Mouse (Mus musculus): Measurements from ENCODE around the gene Bmper. TPM values are rescaled to one million over a fixed set of nuclear protein-coding genes. Genes with fewer than 3 reads are reported as not detected.

The Bmper gene
- polyA plus RNA-seq, 1 experiment: not detected

DNA sequence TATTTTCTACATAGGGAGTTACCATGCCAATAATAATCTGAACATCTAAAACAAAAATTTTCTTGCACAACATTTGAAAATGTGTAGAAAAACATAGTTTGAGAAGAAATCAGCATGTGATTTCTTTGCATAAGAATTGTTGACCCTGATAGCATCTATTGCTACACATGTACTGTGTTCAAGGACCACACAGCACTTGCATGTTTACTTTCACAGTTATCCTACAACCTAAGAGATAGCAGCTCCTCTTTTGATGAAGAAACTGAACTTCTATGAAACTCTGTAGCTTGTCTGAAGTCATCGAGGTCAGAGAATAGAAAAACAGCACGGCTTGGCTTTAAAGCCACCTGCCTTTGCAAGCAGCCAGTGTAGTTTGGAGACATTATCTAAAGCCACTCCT, 85.0 kb downstream of the Bmper start:
- TF ChIP-seq GATA1 (IDR thresholded peaks at IDR 0.05; ENCODE audit: low read length) (no peak), TAL1 (IDR thresholded peaks at IDR 0.05; ENCODE audit: low read length) (no peak)

DNA sequence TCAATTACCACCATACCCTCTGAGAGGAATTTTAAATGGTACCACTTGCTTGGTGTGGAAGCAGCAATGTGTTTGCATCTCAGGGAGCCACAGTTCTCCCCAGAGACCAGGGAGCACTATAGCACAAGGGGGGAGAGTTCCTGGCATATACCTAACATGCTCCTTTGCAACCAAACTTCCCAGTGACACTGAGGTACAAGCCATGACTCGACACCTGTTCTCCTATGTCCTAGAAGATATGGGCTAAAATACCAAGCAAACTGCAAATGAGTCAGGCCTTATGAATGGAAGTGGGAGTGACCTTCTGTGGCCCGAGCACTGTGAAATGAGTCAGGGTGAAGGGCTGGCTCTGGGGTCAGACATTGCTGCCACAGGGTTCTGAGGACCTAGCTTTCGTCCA, 88.1 kb downstream of the Bmper start:
- Histone ChIP-seq H3K4me3 (replicated peaks) (no peak overlapping the region), H3K9me3 (ENCODE audit: control insufficient read depth, low read length) (no peaks in the 10 kb centered on the region), H3K27me3 (ENCODE audit: control insufficient read depth) (no peaks in the 10 kb centered on the region), H3K36me3 (ENCODE audit: control insufficient read depth) (no peaks in the 10 kb centered on the region), H3K4me1 (ENCODE audit: control insufficient read depth) (no peaks in the 10 kb centered on the region)
- no peak for TF ChIP-seq GATA1 (IDR thresholded peaks at IDR 0.05; ENCODE audit: low read length)
- no peak for TF ChIP-seq TAL1 (IDR thresholded peaks at IDR 0.05; ENCODE audit: low read length)

More for the DNA sequence above, 85.0 kb downstream of the Bmper start:
- no peaks in the 10 kb centered on the region for H3K27me3 ChIP-seq (ENCODE audit: control insufficient read depth)
- H3K9me3 ChIP-seq (ENCODE audit: control insufficient read depth, low read length): no peaks in the 10 kb centered on the region
- H3K36me3 ChIP-seq (ENCODE audit: control insufficient read depth): no peaks in the 10 kb centered on the region
- H3K4me3 ChIP-seq (replicated peaks): no peak overlapping the region
- no peaks in the 10 kb centered on the region for H3K4me1 ChIP-seq (ENCODE audit: control insufficient read depth)

DNA sequence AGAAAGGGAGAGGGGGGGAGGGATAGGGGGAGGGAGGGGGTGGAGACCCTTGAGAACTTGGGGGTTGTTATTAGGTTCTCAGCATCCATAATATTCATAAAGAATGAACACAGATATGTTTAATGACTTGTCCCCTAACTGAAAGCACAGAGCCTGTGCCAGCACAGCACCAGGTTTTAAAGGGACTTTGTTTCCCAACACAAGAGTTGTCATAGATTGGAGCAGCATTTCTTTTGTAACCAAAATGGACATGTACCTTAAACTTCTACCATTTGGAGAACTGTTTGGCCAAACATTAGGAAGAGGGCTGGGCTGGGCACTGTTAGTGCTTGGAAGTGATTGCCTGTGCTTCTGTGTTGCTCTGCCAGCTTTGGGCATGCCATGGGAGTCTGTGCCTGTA, 89.1 kb downstream of the Bmper start:
- Histone ChIP-seq H3K36me3 (ENCODE audit: control insufficient read depth) (no peaks in the 10 kb centered on the region), H3K27me3 (ENCODE audit: control insufficient read depth) (no peaks in the 10 kb centered on the region), H3K9me3 (ENCODE audit: control insufficient read depth, low read length) (no peaks in the 10 kb centered on the region), H3K4me3 (replicated peaks) (no peak overlapping the region), H3K4me1 (ENCODE audit: control insufficient read depth) (no peaks in the 10 kb centered on the region)
- TF ChIP-seq GATA1 (IDR thresholded peaks at IDR 0.05; ENCODE audit: low read length) (no peak), TAL1 (IDR thresholded peaks at IDR 0.05; ENCODE audit: low read length) (no peak)

- H3K4me1 ChIP-seq (ENCODE audit: control insufficient read depth): no peaks in the 10 kb centered on the region
- H3K4me3 ChIP-seq (replicated peaks): no peak overlapping the region
- no peaks in the 10 kb centered on the region for H3K9me3 ChIP-seq (ENCODE audit: control insufficient read depth, low read length)
- H3K36me3 ChIP-seq (ENCODE audit: control insufficient read depth): no peaks in the 10 kb centered on the region
- TF ChIP-seq TAL1 (IDR thresholded peaks at IDR 0.05; ENCODE audit: low read length): no peak
- no peak for TF ChIP-seq GATA1 (IDR thresholded peaks at IDR 0.05; ENCODE audit: low read length)
- H3K27me3 ChIP-seq (ENCODE audit: control insufficient read depth): no peaks in the 10 kb centered on the region
These were observed 90.0 kb downstream of the Bmper start for GRCm38 (mm10) chr9:23312877-23313276.

- Histone ChIP-seq H3K27me3 (ENCODE audit: control insufficient read depth) (no peaks in the 10 kb centered on the region), H3K4me3 (replicated peaks) (no peak overlapping the region), H3K4me1 (ENCODE audit: control insufficient read depth) (no peaks in the 10 kb centered on the region), H3K9me3 (ENCODE audit: control insufficient read depth, low read length) (no peaks in the 10 kb centered on the region), H3K36me3 (ENCODE audit: control insufficient read depth) (no peaks in the 10 kb centered on the region)
- no peak for TF ChIP-seq TAL1 (IDR thresholded peaks at IDR 0.05; ENCODE audit: low read length)
- no peak for TF ChIP-seq GATA1 (IDR thresholded peaks at IDR 0.05; ENCODE audit: low read length)
These were observed 92.9 kb downstream of the Bmper start for GRCm38 (mm10) chr9:23315631-23316330.

DNA sequence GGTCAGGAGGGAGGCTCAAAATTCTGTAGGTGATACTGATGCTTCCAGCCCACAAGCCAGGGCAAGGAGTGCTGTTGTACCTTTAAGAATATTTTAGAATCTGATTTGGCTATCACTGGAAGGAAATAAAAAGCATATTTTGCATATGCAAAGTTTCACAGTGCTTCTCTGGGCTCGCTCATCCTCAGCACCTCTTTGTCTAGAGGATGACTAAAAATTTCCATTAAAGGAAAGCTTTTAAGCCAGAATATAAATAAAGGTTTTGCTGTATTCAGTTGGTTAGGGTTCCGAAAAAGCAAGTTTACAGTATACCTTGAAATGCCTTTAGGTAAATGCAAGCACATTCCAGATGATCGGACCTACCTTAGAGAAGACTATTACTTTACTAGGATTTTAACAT, 105.0 kb downstream of the Bmper start:
- Histone ChIP-seq H3K4me1 (ENCODE audit: control insufficient read depth) (no peaks in the 10 kb centered on the region), H3K9me3 (ENCODE audit: control insufficient read depth, low read length) (no peaks in the 10 kb centered on the region), H3K36me3 (ENCODE audit: control insufficient read depth) (no peaks in the 10 kb centered on the region), H3K27me3 (ENCODE audit: control insufficient read depth) (no peaks in the 10 kb centered on the region), H3K4me3 (replicated peaks) (no peak overlapping the region)
- no peak for TF ChIP-seq TAL1 (IDR thresholded peaks at IDR 0.05; ENCODE audit: low read length)

DNA sequence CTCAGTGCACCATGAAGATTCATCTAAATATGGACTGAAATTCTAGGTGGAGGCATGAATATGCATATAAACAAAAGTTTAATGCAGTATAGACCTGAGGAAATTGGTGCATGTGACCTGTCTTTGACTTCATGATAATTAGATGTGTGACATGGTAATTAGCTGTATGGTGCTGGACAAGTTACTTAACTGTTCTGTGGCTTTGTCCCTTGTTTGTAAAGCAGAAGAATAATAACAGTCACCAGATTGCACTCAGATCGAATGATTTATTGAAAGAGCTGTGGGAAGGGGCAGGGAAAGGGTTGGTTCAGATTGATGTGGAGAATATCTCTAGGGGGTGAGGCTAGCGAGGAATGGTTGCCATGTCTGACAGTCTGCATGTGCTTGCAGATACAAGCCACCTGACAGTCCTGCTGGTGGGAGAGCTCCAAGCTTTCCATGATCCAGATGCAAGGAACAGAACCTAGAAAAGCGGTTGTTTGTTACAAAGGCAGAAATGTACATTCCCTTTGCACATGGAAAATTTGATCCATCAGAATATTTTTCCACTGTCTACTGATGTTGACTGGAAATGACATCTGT, 110.3 kb downstream of the Bmper start:
- no peaks in the 10 kb centered on the region for H3K4me1 ChIP-seq (ENCODE audit: control insufficient read depth)
- no peak for TF ChIP-seq TAL1 (IDR thresholded peaks at IDR 0.05; ENCODE audit: low read length)
- TF ChIP-seq GATA1 (IDR thresholded peaks at IDR 0.05; ENCODE audit: low read length): no peak
- no peaks in the 10 kb centered on the region for H3K9me3 ChIP-seq (ENCODE audit: control insufficient read depth, low read length)
- H3K36me3 ChIP-seq (ENCODE audit: control insufficient read depth): no peaks in the 10 kb centered on the region
- no peak overlapping the region for H3K4me3 ChIP-seq (replicated peaks)
- H3K27me3 ChIP-seq (ENCODE audit: control insufficient read depth): no peaks in the 10 kb centered on the region

GRCm38 (mm10) chr9:23340551-23340950, 117.7 kb downstream of the Bmper start:
- no peak overlapping the region for H3K4me3 ChIP-seq (replicated peaks)
- H3K27me3 ChIP-seq (ENCODE audit: control insufficient read depth): no peaks in the 10 kb centered on the region
- H3K36me3 ChIP-seq (ENCODE audit: control insufficient read depth): no peaks in the 10 kb centered on the region
- H3K4me1 ChIP-seq (ENCODE audit: control insufficient read depth): no peaks in the 10 kb centered on the region
- H3K9me3 ChIP-seq (ENCODE audit: control insufficient read depth, low read length): no peaks in the 10 kb centered on the region
- TF ChIP-seq TAL1 (IDR thresholded peaks at IDR 0.05; ENCODE audit: low read length) (no peak), GATA1 (IDR thresholded peaks at IDR 0.05; ENCODE audit: low read length) (no peak)

- Histone ChIP-seq H3K4me1 (ENCODE audit: control insufficient read depth) (no peaks in the 10 kb centered on the region), H3K36me3 (ENCODE audit: control insufficient read depth) (no peaks in the 10 kb centered on the region), H3K4me3 (replicated peaks) (no peak overlapping the region), H3K27me3 (ENCODE audit: control insufficient read depth) (no peaks in the 10 kb centered on the region), H3K9me3 (ENCODE audit: control insufficient read depth, low read length) (no peaks in the 10 kb centered on the region)
- no peak for TF ChIP-seq GATA1 (IDR thresholded peaks at IDR 0.05; ENCODE audit: low read length)
- no peak for TF ChIP-seq TAL1 (IDR thresholded peaks at IDR 0.05; ENCODE audit: low read length)
These were observed 118.4 kb downstream of the Bmper start for GRCm38 (mm10) chr9:23341246-23341645.

All from erythroblast, embryonic 14.5 days (primary cell).